Mouse (Mus musculus) lung, postnatal 36 days (tissue): ENCODE data around the gene Rtn4rl1.
"Not testable (repeated sequence)": the region's sequence is repeated elsewhere in the genome, so short reads cannot be mapped to it uniquely, and the experiment has no call there.

Source experiments
- DNase-seq: peaks from one replicate; pipeline ENCODE4 v3.0.0; 2022; ENCODE audit warnings: mixed read lengths

Rtn4rl1 gene

DNA sequence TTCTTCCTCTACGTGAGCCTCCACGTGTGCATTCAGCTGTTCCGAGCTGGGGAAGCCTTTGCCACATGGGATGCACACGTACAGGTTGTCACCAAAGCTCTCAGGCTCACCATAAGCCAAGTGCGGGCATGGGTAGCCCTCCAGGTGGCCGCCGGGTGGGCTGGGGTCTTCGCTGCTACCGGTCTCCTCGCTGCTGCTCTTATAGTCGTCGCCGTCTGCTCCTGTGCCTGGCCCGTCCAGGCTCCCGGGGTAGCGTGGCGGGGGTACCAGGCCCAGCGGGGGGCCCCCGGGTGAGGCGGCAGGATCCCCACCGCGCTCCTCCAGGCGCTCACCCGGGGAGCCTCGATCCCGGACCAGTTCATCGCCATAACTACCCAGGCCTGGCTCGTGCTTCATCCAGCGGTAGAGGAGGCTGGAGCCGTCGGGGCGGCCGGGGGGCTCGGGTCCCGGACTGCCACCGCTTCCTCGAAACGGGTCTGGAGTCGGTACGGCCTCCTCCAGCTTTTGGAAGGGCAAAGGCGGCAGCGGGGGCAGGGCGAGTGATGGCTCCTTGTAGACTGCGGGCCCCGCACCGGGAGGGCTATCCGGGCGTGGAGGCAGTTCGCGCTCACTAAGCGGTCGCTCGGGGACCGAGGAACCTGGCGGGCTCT is 27.3 kb upstream of the Rtn4rl1 start:
- DNase-seq, result no peak

DNA sequence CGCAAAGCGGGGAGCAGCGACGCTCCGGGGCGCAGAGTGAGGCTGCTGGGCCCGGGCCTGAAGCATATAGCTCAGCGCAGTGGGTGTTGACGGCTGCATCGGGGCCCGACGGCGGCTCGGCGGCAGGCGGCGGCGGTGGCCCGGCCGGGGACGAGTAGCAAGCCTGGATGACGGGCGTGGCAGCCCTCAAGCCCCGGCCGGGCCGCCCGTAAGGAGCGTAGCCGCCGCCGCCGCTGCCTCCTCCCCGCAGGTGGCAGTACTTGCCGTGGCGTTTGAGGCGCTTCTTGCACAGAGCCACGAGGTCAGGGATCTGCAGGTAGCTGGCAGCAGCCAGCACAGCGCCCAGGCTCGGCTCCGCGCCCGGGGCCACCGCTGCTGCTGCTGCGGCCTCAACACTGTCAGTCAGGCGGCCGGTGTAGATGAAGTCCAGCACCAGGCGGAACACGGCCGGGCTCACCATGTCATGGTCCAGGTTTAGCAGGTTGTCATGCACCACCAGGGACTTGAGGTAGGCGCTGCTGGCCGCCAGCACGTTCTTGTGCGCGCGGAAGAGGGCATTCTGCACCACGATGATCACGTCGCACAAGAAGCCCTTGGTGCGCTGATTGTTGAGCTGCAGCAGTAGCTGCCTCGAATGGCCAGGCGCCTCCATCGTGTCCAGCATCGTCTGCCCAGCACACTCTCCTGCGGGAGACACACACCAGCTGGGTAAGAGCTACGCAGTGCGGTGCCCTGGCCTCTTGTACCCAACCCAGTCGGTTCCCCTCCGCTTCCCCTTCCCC is 26.5 kb upstream of the Rtn4rl1 start:
- peak; percentile 56 for DNase-seq

DNA sequence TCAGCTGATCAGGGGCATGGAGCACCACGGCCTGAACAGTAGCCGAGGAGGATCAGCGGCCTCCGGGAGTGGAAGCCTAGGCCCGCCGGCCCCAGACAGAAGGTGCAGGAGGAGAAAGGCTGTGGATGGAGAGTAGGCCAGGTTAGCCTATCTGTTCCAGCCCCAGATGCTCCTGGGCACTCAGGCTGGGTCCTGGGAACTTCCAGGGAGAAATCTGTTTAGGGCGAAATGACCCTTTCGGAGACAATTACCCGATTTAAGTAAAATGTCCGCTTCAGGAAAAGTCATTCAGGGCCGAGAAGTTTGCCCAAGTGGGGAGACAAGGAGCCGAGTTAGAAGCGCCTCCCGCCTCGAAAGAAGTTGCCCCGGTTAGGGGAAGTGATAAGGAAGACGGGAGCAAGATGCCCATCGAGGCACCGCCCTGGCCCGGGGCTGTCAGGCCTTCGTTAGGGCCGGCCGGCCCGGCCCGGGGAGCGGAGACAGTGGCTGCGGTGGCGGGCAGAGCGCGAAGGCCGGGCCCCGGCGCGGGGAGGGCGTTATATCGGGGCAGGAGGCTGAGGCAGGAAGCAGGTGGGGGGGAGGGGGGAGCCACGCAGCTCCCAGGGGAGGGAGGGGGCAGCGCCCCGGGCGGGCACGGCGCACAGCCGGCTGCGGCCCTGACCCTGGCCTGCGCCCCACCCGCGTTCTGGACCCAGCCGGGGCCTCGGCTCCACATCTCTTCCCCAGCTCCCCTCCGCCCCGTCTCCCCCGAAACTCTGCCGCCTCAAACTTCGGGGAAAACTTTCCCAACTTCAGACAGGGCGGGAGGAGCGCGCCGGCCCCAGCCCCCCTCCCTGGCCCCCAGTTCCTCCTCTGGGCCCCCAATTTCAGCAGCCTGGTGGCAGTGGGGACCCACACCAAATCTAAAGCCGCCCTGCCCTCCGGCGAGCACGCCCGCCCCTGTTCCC is 25.7 kb upstream of the Rtn4rl1 start:
- no peak for DNase-seq

DNA sequence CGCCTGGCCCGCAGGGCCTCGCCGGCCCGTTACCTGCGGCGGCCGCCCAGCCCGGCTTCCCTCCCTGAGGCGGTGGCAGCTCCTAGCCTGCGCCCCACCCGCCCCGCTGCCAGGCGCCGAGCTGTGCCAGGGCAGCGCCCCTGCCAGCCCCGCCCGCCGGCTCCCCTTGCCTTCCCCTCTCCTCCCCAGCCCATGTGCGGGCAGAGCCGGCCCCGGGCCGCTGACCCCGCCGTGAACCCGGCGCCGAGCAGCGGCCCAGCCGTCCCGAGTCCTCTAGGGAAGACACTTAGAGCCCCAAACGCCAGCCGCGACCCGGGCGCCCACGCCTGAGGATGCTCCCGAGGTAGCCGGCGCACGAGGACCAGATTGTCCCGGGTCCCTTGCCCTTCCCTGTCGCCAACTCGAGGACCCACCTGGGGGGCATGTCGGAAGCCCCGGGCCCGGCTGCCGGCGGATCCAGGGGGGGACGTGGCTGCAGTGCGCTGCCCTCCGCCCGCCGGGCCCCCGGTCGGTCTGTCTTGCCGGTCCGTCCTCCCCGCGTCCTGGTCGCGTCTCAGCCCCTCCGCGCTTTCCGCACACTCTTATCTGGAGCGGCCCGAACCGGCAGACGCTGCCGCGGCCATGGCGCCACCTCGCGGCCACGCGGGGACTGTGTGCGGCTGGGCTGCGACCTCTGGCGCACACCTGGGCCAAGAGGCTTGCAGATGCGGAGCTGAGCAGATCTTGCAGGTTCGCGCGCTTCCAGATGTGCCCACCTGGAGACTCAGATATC is 24.8 kb upstream of the Rtn4rl1 start:
- peak; percentile 87 for DNase-seq

DNA sequence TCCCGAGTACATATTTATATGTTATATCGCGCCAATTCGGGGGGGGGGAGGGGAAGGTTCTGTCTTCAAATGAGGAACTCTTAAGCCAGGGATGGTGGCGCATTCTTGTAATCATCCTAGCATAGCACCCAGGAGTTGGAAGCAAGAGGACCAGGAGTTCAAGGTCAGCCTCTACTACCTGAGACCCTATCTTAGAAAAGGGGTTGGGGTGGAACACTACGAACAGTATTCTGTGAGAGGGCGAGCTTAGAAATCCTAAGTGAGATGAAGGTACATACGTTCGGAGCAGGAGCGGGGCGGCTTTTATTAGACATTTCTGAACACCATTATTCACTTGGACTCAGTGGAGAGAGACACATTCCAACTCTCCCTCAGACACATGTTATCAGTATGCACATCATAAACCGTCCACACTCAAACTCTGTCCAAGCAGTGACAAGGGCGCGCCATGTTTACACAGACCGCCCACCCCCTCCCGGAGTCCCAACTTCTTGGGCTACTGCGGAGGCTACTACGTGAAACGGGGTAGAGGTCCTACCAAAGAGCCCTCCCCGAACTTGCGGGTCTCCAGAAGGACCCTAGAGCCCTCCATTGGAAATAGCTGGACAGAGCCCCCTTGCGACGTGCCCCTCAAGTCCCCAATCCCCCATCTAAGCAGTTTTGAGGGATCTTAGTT is 24.0 kb upstream of the Rtn4rl1 start, which contains the start of gene Hic1:
Gene Hic1 (minus strand): TSS at position 115 of the 676 bp plus-strand sequence.
- no peak for DNase-seq

DNA sequence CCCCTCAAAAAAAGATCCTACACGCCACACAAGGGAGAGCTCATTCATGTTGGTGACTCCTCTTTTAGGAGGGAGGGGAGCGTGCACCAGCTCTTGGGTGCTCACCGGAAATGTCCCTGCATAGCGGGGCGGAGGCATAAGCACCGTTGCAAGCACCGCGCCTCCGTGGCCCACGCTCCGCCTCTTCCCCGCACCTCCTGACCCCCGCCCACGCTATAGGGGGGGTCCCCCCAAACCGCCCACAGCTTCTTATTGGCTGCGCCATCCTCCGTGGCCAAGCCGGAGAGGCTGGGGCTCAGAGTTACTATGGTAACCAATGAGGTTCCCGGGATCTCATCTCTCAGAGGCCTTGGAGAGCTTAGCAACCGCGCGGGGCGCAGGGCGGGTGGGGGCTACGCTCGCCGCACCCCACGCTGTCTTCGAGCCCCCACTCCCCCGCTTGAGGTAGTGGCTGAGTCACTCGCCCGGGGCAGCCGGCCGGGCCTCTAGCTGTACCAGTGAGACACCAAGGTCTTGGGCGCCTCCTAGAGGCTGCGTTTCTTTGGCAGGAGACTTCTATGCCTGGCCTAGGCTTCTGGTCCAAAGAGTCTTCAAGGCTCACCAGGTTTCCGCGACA is 23.3 kb upstream of the Rtn4rl1 start:
- DNase-seq, result peak; percentile 98

DNA sequence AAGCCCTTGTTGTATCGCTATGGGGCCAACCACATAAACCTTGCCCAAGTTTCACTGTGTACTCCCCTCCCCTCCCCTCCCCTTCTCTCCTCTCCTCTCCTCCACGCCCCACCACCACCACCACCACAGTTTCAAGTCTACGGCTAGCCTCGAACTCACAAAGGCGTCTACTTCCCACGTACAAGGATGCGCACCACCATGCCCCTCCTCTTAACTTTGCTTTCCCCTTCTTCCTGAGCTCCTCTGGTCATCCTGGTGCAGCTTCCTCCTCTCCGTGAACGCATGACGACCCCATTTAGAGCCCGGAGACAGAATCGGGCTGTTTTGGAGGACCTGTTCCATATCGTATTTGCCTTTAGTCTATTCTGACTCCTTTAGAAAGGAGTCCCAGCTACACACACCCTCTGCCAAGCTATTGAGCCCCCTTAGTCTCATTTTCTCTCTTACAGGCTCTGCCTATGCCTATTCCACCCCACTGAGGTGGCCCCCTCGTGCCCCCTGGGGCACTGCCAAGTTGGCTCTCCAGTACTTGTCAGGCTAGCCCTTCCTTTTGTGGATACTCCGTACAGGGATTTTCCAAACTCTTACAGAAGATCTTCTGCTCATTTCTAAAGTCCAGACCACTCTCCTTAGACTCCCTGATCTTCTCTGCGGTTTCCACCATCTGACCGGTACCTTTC is 22.3 kb upstream of the Rtn4rl1 start:
- DNase-seq, result no peak

DNA sequence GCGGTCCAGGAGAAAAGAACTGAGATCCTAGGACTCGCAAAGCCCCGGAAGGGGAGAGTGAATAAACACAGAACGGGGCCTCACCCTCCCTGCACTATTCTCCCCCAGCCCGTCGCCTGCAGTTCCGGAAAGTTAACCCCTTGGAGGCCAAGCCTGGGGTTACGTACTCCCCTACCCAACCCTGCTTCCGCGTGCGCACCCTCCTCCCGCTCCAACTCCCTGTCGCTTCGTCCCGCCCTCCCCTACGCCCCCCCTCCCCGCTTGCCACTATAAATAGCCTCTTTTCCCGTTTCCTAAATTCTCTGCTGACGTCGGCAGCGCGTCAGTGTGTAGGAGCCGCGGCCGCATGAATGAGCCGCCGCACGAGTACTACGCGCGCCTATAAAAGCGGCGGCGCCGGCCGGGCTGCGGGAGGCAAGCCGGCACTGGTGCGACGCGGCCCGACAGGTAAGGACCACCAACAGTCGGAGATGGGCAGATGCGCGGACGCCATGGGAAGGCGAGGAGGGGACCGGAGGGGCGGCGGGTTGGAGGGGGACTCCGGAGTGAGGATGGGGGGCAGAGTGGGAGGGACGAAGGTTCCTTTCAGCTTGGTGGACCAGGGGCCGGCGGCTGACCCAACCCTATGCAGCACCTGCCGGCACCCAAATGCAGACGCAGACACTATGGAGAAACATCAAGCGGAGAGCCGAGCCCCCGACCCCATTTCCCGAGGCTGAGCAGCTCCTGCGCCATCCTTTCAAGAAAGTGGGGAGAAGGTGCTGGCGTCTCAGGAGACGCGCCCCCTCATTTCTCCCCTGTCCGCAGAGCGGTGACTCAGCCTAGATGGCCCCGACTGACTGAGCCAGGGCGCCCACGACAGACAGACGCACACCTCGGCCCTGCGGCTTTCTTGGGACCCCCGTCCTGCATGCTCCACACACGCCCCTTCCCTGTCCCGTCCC is 21.2 kb upstream of the Rtn4rl1 start:
- DNase-seq, result no peak

DNA sequence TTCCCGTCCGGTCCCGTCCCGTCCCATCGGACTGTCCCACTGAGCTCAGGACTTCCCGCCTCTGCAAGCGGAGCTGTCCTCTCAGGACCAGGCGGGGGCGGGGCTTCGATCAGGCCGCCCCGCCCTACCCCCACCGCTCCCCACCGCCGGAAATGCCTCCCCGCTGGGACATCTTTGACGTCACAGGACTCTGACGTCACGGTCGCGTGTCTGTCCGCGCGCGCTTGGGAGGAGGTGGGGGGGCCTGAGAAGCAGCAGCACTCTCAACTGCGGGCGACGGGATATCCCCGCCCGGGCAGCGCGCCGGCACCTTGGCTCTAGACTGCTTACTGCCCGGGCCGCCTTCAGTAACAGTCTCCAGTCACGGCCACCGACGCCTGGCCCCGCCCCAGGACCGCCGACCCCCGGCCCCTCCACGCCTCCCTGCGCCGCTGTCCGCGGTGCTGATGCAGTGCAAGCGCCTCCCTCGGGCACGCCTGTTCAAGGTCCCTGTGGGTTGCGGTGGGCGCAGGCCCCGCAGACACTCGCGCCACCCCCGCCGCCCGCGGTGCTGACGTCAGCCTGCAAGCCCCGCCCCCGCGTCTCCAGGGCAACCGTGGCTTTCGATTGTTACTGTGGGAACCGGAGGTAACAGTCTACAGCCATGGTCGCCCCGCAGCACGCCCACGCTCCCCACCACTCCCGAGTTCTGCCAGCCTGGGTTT is 20.3 kb upstream of the Rtn4rl1 start:
- DNase-seq, result peak; percentile 85

DNA sequence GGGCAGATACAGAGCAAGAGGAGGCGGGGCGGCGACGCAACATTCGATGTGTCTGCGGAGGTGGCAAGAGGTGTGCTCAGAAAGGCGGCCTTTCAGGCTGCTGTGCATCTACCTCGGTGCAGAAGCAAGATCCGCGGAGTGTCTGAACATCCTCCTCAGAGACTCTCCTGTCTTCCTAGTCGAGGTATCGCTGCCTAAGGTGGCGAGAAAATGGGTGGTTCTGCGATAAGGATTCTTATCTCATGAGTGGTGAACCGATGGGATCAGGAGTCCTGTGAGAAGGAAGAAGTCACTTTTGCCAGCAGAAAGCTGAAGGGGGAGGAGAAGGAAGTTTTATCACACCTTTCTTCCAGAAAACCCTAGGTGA is 19.8 kb upstream of the Rtn4rl1 start:
- no peak for DNase-seq

DNA sequence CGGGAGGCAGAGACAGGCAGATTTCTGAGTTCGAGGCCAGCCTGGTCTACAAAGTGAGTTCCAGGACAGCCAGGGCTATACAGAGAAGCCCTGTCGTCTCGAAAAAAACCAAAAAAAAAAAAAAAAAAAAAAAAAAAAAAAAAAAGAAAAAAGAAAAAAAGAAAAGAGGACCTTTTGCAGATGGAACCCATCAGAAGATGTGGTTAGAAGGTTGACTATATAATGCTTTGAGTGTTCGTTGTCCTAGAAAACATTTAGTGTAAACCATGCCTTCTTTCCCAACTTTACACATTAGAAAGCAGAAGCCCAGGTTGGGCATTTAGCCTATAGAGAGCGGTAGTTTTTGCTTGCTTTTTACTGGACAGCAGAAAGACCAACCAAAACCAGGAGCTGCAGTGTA is 19.0 kb upstream of the Rtn4rl1 start:
- not testable (repeated sequence) for DNase-seq

DNA sequence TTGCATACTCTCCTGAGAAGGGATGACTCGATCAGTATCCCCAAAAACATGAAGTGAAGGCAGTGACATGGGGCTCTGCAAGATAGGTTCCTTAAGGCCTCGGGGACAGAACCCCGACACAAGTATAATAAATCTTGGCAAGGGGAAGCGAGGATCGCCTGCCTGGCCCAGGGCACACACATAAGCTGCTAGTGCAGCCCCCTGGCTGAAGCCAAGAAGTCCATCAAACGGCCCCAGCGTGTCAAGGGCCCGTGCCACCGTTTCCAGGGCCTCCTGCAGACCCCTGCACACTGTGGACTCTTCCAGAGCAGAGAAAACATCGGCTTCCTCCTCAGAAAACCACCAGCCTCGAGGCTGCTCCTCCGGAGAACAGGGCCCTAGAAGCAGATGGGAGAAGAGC is 15.6 kb upstream of the Rtn4rl1 start:
- no peak for DNase-seq

DNA sequence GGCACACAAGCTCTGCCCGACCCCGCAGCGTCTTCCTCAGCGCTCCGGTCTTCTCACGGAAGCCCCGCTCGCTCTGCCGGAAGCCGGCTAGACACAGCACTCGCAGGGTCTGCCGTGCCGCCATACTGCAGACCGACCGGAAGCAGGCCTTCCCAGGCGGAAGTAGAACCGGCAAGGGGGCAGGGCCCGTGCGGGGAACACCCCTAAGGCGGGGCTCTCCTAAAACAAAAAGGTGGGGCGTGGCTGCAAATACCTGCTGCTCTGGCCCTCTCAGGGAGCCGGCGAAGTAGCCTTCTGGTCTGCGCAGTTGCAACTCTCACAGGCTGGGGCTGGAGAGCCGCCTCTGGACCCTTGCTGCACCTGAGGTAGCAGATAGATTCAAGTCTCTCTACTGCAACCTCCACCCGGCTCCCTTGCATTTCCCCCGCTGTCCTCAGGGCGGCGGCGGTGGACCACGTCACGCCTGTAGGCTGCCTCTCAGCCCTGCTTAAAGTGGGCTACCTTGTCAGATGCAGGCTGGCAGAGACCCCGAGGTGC is 14.8 kb upstream of the Rtn4rl1 start, which contains the start of gene Ovca2:
Gene Ovca2 (minus strand): TSS at position 164 of the 537 bp plus-strand sequence.
- peak; percentile 94 for DNase-seq

DNA sequence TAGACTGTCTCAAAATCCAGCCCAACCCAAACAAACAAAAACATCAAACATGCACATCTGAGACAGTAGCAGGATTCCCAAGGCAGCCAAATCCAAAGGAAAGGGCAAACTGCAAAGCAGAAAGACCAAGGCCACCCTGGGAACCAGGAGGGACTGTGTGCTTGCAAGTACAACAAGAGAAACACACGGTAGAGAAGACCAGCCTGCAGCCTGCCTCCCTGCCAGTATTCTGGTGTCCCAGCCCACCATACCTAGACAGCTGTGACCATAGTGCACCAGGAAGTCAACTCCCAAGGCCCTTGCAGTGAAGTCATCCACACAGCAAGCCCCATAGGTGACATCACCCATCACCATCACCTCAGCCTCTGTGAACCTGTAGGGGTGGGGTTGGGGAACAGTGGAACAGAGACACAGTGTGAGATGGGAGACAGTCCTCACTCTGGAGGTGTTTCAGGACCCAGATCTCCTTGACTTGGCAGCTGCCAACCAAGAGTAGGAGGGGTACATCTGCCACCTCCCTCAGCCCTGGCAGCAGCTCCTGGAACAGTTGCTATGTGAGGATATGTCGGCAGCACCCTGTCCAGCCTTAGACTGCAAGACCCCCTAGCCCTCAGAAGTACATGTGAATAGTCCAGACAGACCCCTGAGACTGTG is 9.5 kb upstream of the Rtn4rl1 start:
- no peak for DNase-seq

DNA sequence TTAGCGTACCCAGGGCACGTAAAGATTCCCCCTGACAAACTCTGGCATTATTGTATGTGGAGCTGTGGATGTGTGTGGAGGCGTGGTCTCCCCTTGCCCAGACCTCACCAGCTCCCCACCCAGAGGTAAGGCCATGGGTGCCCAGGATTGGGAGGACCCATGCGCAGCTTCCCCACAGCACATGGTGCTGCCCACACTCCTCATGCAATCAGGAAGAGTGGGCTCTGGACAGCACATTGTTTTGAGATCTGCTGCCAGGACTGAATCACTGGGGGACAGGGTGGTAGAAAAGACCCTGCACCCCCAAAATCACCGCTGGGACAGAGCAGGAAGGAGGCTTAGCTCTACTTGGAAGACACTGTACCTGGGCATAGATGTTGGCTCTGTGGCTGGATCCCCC is 9.0 kb upstream of the Rtn4rl1 start:
- no peak for DNase-seq

DNA sequence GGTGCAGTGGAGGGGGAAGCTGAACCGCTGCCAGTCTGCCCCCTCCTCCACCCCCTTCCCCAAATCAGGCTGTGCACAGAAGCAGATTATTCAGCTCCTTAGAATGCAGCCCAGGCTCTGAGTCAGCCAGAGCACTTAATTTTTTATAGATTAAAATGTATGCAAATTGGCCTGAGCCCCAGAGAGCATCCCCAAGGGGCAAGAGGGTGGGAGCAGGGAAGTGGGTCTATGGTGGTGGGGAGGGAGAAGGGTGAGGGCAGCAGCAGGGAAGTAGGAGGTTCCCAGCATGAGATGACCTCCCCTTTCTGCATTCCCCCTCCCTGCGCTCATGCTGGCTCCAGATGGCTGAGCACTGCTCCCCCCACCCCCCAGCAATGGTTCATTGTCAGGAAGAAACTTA is 8.6 kb upstream of the Rtn4rl1 start:
- no peak for DNase-seq

DNA sequence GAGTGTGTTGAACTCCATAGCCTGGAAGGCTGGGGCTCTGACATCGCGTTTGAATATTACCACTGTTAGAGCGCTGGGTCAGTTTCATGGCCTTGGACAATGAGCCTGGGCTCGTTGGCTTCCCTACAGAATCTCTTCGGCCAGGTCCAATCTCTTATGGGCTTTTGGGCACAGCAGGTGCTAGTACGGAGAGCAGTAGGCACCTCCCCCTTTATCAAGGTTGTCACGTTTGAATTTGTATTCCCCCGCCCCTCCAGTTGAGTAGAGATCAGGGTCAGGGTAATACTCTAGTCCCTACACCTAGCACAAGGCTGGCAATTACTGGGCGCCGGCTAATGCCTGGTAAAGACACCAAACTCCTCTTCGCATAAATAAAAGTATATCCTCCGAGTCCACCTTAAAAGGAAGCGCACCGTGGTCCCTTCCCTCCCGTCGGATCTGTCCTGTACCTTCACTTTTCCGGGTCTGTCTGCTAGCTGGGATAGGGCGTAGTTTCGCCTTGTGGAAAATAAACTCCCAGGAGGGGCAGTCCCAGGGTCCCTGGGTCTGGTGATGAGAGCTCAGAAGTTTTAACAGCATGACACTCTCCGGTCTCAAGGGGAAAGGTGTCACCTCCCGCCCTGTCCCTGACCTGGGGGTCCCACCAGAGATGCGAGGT is 3.7 kb upstream of the Rtn4rl1 start:
- DNase-seq, result no peak

DNA sequence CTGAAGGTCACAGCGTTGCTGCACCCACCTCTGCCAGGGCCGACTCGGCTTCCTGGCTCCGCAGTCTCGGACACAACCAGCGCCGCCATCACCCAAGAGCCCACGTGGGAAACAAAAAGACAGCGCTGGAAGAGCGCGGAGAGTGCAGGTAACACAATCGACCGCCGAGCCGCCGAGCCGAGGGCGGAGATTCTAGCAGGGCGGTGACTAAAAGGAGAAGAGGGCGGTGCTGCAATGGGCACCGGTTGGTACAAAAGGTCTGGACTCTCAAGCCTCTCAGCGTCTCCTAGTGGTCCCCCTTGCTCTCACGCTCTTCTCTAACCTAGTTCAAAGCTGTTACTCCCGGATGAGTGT is 3.2 kb upstream of the Rtn4rl1 start:
- peak; percentile 93 for DNase-seq
